Mouse (Mus musculus) ES-E14 (cell line): ENCODE measurements around the gene Pde6h.

Experiments
- MAFK ChIP-seq: IDR thresholded peaks from 2 replicates; pipeline ENCODE4 v1.6.1; 2014; ENCODE audit warnings: mild to moderate bottlenecking, low read depth, low read length, inconsistent platforms; ENCODE audit not compliant: insufficient read depth
- ZNF384 ChIP-seq: IDR thresholded peaks from 2 replicates; pipeline ENCODE4 v1.6.1; 2012; ENCODE audit warnings: low read depth, low read length, inconsistent platforms

DNA sequence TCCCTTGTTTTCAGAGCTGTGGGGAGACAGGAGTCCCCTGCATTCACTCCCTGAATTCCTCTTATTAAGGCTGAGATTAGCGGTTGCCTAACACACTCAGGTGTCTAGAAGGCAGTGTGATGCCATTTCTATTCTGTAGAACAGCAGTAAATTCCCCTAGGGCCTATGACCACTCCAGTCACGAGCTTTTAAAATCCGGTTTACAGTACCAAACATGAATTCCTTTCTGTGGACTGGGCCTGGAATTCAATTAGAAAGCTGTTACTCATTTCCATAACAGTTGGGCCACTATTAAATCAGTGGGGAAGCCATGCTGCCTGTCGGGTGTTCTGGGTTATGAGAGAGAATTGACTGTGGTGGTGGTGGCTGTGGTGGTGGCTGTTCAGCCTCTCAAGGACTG is 24.1 kb downstream of the Pde6h start:
- TF ChIP-seq ZNF384 (no peak), MAFK (no peak)
